Mouse (Mus musculus) midbrain, embryonic 12.5 days (tissue): ENCODE measurements around the gene Trim46. TPM values are rescaled to one million over a fixed set of nuclear protein-coding genes. Genes with fewer than 3 reads are reported as not detected.
"Not testable (repeated sequence)": the region's sequence is repeated elsewhere in the genome, so short reads cannot be mapped to it uniquely, and the experiment has no call there.

Source experiments
- ATAC-seq: fragments of 200-750 bp; cut with Nextera tagmentation; 2 replicates; pipeline ENCODE4 v1.8.0; 2017; ENCODE audit warnings: low read depth, moderate TSS enrichment, moderate library complexity; ENCODE audit not compliant: low FRiP score
- H3K27ac ChIP-seq: fragments of 300-500 bp; sonication (generic); replicated peaks from 2 replicates; pipeline ENCODE4 v1.5.1; 2016; ENCODE audit warnings: mild to moderate bottlenecking
- H3K27me3 ChIP-seq: fragments of 300-500 bp; sonication (generic); 2 replicates; pipeline ENCODE4 v1.6.1; 2016; ENCODE audit warnings: mild to moderate bottlenecking
- H3K36me3 ChIP-seq: fragments of 300-500 bp; sonication (generic); 2 replicates; pipeline ENCODE4 v1.6.1; 2016
- H3K4me1 ChIP-seq: fragments of 300-500 bp; sonication (generic); 2 replicates; pipeline ENCODE4 v1.6.1; 2016
- H3K4me2 ChIP-seq: fragments of 300-500 bp; sonication (generic); replicated peaks from 2 replicates; pipeline ENCODE4 v1.6.1; 2016; ENCODE audit warnings: mild to moderate bottlenecking, moderate library complexity
- H3K4me3 ChIP-seq: fragments of 300-500 bp; sonication (generic); 2 replicates; pipeline ENCODE4 v1.5.1; 2016; ENCODE audit warnings: mild to moderate bottlenecking
- H3K9ac ChIP-seq: fragments of 300-500 bp; sonication (generic); replicated peaks from 2 replicates; pipeline ENCODE4 v1.6.1; 2016; ENCODE audit warnings: mild to moderate bottlenecking, moderate library complexity
- H3K9me3 ChIP-seq: fragments of 300-500 bp; sonication (generic); 2 replicates; pipeline ENCODE4 v1.6.1; 2016; ENCODE audit warnings: mild to moderate bottlenecking
- WGBS: fragments of 180-500 bp; shearing (Covaris S2); methylation state at CpG from one replicate; pipeline ENCODE4 v1.1.7; 2016; 5-methylcytosine and 5-hydroxymethylcytosine counted together
- polyA plus RNA-seq: library from polyadenylated mRNA; unstranded; fragments of >200 nt; fragmentation: Nextera tagmentation; extraction: Ambion mirVana; gene quantifications from 2 replicates; pipeline ENCODE4 v1.2.1, GENCODE M21; 2016

Gene Trim46
- polyA plus RNA-seq, 1 experiment from 2014 or later, result 25.1 TPM

DNA sequence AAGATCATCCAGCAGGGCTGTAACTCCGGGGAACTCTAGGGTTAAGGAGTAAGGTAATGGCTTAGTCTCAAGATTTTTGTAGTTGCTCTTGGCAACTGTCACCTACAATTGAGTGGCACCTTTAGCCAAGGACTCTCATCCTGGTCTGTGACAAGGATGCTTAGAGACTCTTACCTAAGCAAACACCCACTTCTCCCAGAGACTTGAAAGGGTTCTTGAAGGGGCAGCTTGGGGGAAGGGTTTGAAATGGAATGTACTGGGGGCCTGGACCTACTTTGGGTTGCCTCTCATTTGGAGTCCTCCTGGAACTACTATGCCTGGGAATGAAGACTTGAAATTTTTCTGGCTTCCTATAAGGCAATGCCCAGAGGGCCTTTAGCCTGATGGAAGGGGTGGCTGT is 27.8 kb downstream of the Trim46 start:
- Histone ChIP-seq H3K9ac (no peak overlapping the region), H3K27ac (0 out of 2 replicates have a peak overlapping the region, but pooled peaks have one; percentile 49), H3K27me3 (no peaks in the 10 kb centered on the region), H3K9me3 (no peaks in the 10 kb centered on the region), H3K36me3 (peaks cover 48% of the 10 kb centered on the region), H3K4me2 (no peak overlapping the region), H3K4me1 (peaks cover 61% of the 10 kb centered on the region), H3K4me3 (no peak overlapping the region)
- no peak for ATAC-seq
- WGBS, result 67% methylated on average over 1 of the region's 1 CpGs

DNA sequence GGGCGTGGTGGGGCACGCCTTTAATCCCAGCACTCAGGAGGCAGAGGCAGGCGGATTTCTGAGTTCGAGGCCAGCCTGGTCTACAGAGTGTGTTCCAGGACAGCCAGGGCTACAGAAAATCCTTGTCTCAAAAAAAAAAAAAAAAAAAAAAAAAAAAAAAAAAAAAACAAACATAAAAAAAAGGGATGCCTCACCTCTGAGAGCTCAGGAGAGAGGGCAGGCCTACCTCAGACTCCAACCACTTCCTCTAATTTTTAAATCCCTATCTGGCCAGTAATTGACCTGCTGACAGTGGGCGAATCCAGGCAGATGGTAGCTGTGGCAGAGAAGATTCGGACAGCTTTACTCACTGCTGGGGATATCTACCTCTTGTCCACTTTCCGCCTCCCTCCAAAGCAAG is 29.7 kb downstream of the Trim46 start:
- not testable (repeated sequence) for H3K4me3 ChIP-seq, ATAC-seq, H3K27me3 ChIP-seq, H3K9me3 ChIP-seq
- Histone ChIP-seq H3K36me3 (peaks cover 31% of the 10 kb centered on the region), H3K4me2 (peak overlapping the region; percentile 77), H3K9ac (0 out of 2 replicates have a peak overlapping the region, but pooled peaks have one; percentile 24), H3K4me1 (peaks cover 59% of the 10 kb centered on the region), H3K27ac (peak overlapping the region; percentile 98)
- 71% methylated on average over 7 of the region's 7 CpGs for WGBS

DNA sequence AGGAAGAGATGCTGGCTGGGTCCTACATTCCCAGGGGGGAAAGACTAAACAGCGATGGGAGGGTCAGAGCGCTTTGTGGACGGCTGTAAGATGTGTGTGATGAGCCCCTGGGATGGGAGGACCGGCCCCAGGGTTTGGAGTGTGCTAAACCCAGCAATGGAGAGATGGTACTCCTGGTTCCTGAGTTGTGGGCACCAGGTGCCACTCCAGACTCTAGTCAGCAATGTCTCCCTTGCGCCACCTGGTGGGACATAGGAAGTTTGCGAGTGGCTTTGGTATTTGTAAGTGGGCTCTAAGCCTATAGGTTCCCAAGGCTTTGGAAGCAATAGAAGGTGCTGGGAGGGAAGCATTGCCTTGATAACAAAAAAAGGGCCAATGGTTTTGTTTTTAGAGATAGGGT is 30.3 kb downstream of the Trim46 start:
- Histone ChIP-seq H3K9me3 (no peaks in the 10 kb centered on the region), H3K9ac (peak overlapping the region; percentile 57), H3K36me3 (peaks cover 25% of the 10 kb centered on the region), H3K27ac (peak overlapping the region; percentile 98), H3K27me3 (no peaks in the 10 kb centered on the region), H3K4me1 (peaks cover 56% of the 10 kb centered on the region), H3K4me3 (peak overlapping the region; percentile 83), H3K4me2 (peak overlapping the region; percentile 77)
- under 1% methylated on average over 6 of the region's 6 CpGs for WGBS
- peak; percentile 34 for ATAC-seq

DNA sequence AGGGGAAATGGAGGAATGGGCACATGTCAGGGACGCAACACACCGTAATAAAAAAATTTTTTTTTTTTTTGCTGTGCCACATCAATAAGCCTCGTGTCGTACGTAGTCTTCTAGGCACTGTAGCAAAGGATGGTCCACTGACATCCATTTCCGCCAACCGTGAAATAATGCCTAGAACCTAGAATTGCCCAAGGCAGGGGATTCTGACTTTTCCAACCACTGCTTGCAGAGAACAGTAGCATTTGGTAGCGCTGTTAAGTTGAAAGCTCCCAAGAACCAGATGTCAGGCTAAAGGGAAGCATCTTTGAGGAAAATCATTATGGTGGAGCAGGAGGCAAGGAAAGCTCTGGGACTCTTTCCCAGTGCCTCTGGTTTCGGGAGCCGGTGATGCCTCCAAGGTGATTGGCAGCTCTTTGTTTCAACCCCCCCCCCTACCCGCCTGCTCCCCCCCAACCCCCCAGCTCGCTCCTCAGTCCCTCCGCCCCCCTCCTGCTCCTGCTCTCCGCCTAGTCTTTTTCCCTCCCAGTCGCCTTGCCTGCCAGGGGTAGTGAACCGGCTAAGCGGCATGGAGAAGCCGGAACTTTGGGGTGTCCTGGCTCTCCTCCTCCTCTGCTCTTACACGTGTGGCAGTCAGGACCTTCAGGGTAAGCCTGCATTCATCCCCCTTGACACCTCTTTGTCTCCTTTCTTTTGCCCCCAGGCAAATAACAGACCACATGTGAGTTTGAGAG is 31.3 kb downstream of the Trim46 start, which contains the start of gene Thbs3:
TSS of gene Thbs3 (plus strand) at position 500 of the 731 bp plus-strand sequence.
- Histone ChIP-seq H3K4me1 (peaks cover 51% of the 10 kb centered on the region), H3K4me2 (peak within 1 kb of the TSS; percentile 77), H3K4me3 (peak within 1 kb of the TSS; percentile 83), H3K27me3 (no peaks in the 10 kb centered on the region), H3K36me3 (peaks cover 24% of the 10 kb centered on the region), H3K9me3 (no peaks in the 10 kb centered on the region), H3K27ac (peak within 1 kb of the TSS; percentile 98), H3K9ac (peak within 1 kb of the TSS; percentile 57)
- 0 out of 2 replicates have a peak, but pooled peaks have one; percentile 4 for ATAC-seq
- under 1% methylated on average over 19 of the region's 19 CpGs for WGBS

- WGBS, result under 1% methylated on average over 69 of the region's 69 CpGs
- peak overlapping the region; percentile 77 for H3K4me2 ChIP-seq
- H3K4me1 ChIP-seq, result peaks cover 44% of the 10 kb centered on the region
- ATAC-seq, result peak; percentile 86
- H3K36me3 ChIP-seq, result peaks cover 24% of the 10 kb centered on the region
- no peaks in the 10 kb centered on the region for H3K27me3 ChIP-seq
- H3K4me3 ChIP-seq, result peak overlapping the region; percentile 83
- H3K9ac ChIP-seq, result peak overlapping the region; percentile 57
- peak overlapping the region; percentile 98 for H3K27ac ChIP-seq
- H3K9me3 ChIP-seq, result no peaks in the 10 kb centered on the region
Observed at GRCm38 (mm10) chr3:89213803-89214530, 32.1 kb downstream of the Trim46 start.

- ATAC-seq, result no peak
- peaks cover 46% of the 10 kb centered on the region for H3K36me3 ChIP-seq
- H3K27me3 ChIP-seq, result no peaks in the 10 kb centered on the region
- H3K4me1 ChIP-seq, result peaks cover 23% of the 10 kb centered on the region
- H3K4me3 ChIP-seq, result no peak overlapping the region
- no peaks in the 10 kb centered on the region for H3K9me3 ChIP-seq
- H3K9ac ChIP-seq, result no peak overlapping the region
- 84% methylated on average over 7 of the region's 7 CpGs for WGBS
- no peak overlapping the region for H3K4me2 ChIP-seq
- no peak overlapping the region for H3K27ac ChIP-seq
Observed at GRCm38 (mm10) chr3:89210731-89211130, 35.4 kb downstream of the Trim46 start.

GRCm38 (mm10) chr3:89210162-89210561 is 35.9 kb downstream of the Trim46 start:
- no peak overlapping the region for H3K9ac ChIP-seq
- H3K4me1 ChIP-seq, result peaks cover 18% of the 10 kb centered on the region
- H3K27ac ChIP-seq, result no peak overlapping the region
- no peak overlapping the region for H3K4me3 ChIP-seq
- H3K27me3 ChIP-seq, result no peaks in the 10 kb centered on the region
- no peak for ATAC-seq
- no peaks in the 10 kb centered on the region for H3K9me3 ChIP-seq
- WGBS, result 95% methylated on average over 13 of the region's 13 CpGs
- peaks cover 52% of the 10 kb centered on the region for H3K36me3 ChIP-seq
- no peak overlapping the region for H3K4me2 ChIP-seq

GRCm38 (mm10) chr3:89209731-89210130 is 36.4 kb downstream of the Trim46 start:
- H3K27ac ChIP-seq, result no peak overlapping the region
- H3K9ac ChIP-seq, result no peak overlapping the region
- H3K4me2 ChIP-seq, result no peak overlapping the region
- no peaks in the 10 kb centered on the region for H3K27me3 ChIP-seq
- peaks cover 55% of the 10 kb centered on the region for H3K36me3 ChIP-seq
- WGBS, result 86% methylated on average over 7 of the region's 7 CpGs
- peaks cover 13% of the 10 kb centered on the region for H3K4me1 ChIP-seq
- no peaks in the 10 kb centered on the region for H3K9me3 ChIP-seq
- H3K4me3 ChIP-seq, result no peak overlapping the region
- ATAC-seq, result no peak

DNA sequence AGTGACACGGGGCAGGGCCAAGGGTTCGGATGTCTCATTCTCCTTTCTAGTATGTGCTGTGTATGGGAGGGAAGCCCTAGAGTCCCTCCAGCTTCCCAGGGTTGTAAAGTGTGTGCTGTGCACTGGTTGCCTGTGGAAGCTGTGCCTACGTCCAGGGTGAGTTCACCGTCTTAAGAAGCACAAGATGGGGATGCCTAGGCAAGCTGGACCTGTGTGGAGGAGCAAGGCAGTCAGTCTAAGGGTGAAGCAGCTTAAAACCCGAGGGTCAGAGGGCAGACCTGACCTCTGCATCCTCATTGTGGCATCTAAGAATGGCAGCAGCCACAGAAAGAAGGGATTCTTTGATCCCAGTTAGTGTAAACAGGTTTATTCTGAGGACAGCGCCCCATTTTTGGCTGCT is 37.4 kb downstream of the Trim46 start:
- no peak for ATAC-seq
- H3K9me3 ChIP-seq, result no peaks in the 10 kb centered on the region
- H3K36me3 ChIP-seq, result peaks cover 59% of the 10 kb centered on the region
- H3K4me2 ChIP-seq, result no peak overlapping the region
- H3K9ac ChIP-seq, result no peak overlapping the region; the same call in 1 of the 2 replicates
- H3K4me3 ChIP-seq, result no peak overlapping the region
- H3K27ac ChIP-seq, result no peak overlapping the region
- peaks cover 11% of the 10 kb centered on the region for H3K4me1 ChIP-seq
- WGBS, result 86% methylated on average over 6 of the region's 6 CpGs
- no peaks in the 10 kb centered on the region for H3K27me3 ChIP-seq

DNA sequence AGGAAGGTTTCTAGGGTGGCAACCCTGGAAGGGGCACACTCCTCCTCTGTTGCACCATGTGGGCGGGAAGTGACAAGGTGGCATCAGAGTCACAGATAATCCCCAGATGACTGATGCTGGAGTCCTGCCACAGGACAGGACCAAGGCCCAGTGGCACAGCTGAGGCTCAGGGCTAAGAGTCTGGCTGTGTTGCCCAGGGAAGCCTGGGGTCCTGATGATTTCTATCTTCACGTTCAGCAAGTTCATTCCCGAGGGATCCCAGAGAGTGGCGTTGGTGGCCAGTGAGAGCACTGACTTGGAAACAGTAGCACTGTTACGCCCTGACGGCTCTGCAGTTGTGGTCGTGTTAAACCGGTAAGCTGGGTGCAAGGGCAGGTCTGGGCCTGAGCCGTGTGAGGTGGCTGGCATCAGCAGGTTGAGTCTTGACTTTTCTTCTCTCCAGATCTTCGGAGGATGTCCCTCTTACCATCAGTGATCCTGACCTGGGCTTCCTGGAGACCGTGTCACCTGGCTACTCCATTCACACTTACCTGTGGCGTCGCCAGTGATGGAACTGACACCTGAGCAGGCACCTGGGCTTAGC is 37.9 kb downstream of the Trim46 start:
- Histone ChIP-seq H3K9ac (no peak overlapping the region), H3K36me3 (peaks cover 59% of the 10 kb centered on the region), H3K27ac (no peak overlapping the region), H3K4me3 (no peak overlapping the region), H3K9me3 (no peaks in the 10 kb centered on the region), H3K4me2 (no peak overlapping the region), H3K4me1 (peaks cover 12% of the 10 kb centered on the region), H3K27me3 (no peaks in the 10 kb centered on the region)
- no peak for ATAC-seq
- 90% methylated on average over 13 of the region's 13 CpGs for WGBS

- peaks cover 8% of the 10 kb centered on the region for H3K4me1 ChIP-seq
- no peak overlapping the region for H3K4me3 ChIP-seq
- no peaks in the 10 kb centered on the region for H3K9me3 ChIP-seq
- peaks cover 59% of the 10 kb centered on the region for H3K36me3 ChIP-seq
- H3K4me2 ChIP-seq, result no peak overlapping the region
- WGBS, result 88% methylated on average over 2 of the region's 2 CpGs
- H3K9ac ChIP-seq, result no peak overlapping the region
- no peaks in the 10 kb centered on the region for H3K27me3 ChIP-seq
- no peak overlapping the region for H3K27ac ChIP-seq
- no peak for ATAC-seq
Observed at GRCm38 (mm10) chr3:89206695-89207094, 39.4 kb downstream of the Trim46 start.

DNA sequence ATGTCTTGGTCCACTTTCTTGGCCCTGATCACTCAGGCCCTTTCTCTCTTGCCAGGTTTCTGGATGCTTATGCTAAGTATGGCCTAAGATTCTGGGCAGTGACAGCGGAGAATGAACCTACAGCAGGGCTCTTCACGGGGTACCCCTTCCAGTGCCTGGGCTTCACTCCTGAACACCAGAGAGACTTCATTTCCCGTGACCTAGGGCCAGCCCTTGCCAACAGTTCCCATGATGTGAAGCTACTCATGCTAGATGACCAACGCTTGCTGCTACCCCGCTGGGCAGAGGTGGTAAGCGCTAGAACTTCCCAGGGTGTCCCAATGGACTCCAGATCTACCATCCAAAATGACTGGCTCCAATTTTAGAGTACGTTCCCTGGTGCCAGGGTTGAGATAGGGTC is 40.0 kb downstream of the Trim46 start:
- H3K4me3 ChIP-seq, result no peak overlapping the region
- peaks cover 59% of the 10 kb centered on the region for H3K36me3 ChIP-seq
- H3K9ac ChIP-seq, result no peak overlapping the region
- ATAC-seq, result no peak
- no peak overlapping the region for H3K27ac ChIP-seq
- no peak overlapping the region for H3K4me2 ChIP-seq
- peaks cover 8% of the 10 kb centered on the region for H3K4me1 ChIP-seq
- no peaks in the 10 kb centered on the region for H3K9me3 ChIP-seq
- 95% methylated on average over 7 of the region's 7 CpGs for WGBS
- no peaks in the 10 kb centered on the region for H3K27me3 ChIP-seq
